Mouse (Mus musculus) urinary bladder, postnatal 10 days (tissue): ENCODE results near the gene 9130023H24Rik.

Experiments used
- DNase-seq: peaks from one replicate; pipeline ENCODE4 v3.0.0; 2022; ENCODE audit warnings: low spot score

Gene 9130023H24Rik

GRCm38 (mm10) chr7:128246496-128247391 is 8.9 kb upstream of the 9130023H24Rik start, which contains the start of gene Tgfb1i1:
Gene Tgfb1i1, plus strand, starts transcription at chr7:128246812.
- no peak for DNase-seq

- no peak for DNase-seq
Observed at GRCm38 (mm10) chr7:128245547-128245946, 7.7 kb upstream of the 9130023H24Rik start.

- no peak for DNase-seq
Observed at GRCm38 (mm10) chr7:128244410-128245025, 6.7 kb upstream of the 9130023H24Rik start.

GRCm38 (mm10) chr7:128243921-128244320 is 6.1 kb upstream of the 9130023H24Rik start:
- no peak for DNase-seq

GRCm38 (mm10) chr7:128242331-128242730 is 4.5 kb upstream of the 9130023H24Rik start:
- no peak for DNase-seq

- DNase-seq: no peak
Observed at GRCm38 (mm10) chr7:128240131-128240784, 2.4 kb upstream of the 9130023H24Rik start.

GRCm38 (mm10) chr7:128238991-128239390 is 1.2 kb upstream of the 9130023H24Rik start:
- no peak for DNase-seq

- no peak for DNase-seq
Observed at GRCm38 (mm10) chr7:128237593-128237926, 271 bp downstream of the 9130023H24Rik start.

GRCm38 (mm10) chr7:128236856-128237592 is 807 bp downstream of the 9130023H24Rik start, which contains the start of gene Armc5:
Gene Armc5, plus strand, starts transcription at chr7:128237342.
- peak; percentile 68 for DNase-seq

GRCm38 (mm10) chr7:128236426-128236825 is 1.4 kb downstream of the 9130023H24Rik start:
- DNase-seq: no peak

- no peak for DNase-seq
Observed at GRCm38 (mm10) chr7:128235481-128235880, 2.4 kb downstream of the 9130023H24Rik start.

- DNase-seq: no peak
Observed at GRCm38 (mm10) chr7:128234796-128235195, 3.0 kb downstream of the 9130023H24Rik start.

- no peak for DNase-seq
Observed at GRCm38 (mm10) chr7:128231741-128232140, 6.1 kb downstream of the 9130023H24Rik start.

GRCm38 (mm10) chr7:128220936-128221335 is 16.9 kb downstream of the 9130023H24Rik start:
- no peak for DNase-seq

GRCm38 (mm10) chr7:128219952-128220351 is 17.9 kb downstream of the 9130023H24Rik start:
- DNase-seq: no peak

- no peak for DNase-seq
Observed at GRCm38 (mm10) chr7:128209826-128210225, 28.0 kb downstream of the 9130023H24Rik start.

- DNase-seq: no peak
Observed at GRCm38 (mm10) chr7:128208187-128208586, 29.6 kb downstream of the 9130023H24Rik start.

GRCm38 (mm10) chr7:128206152-128206551 is 31.7 kb downstream of the 9130023H24Rik start, which contains the start of gene Cox6a2:
Gene Cox6a2, minus strand, starts transcription at chr7:128206387.
- no peak for DNase-seq

GRCm38 (mm10) chr7:128205695-128206094 is 32.1 kb downstream of the 9130023H24Rik start:
- no peak for DNase-seq

GRCm38 (mm10) chr7:128204179-128204578 is 33.7 kb downstream of the 9130023H24Rik start:
- no peak for DNase-seq

- DNase-seq: no peak
Observed at GRCm38 (mm10) chr7:128203071-128203470, 34.8 kb downstream of the 9130023H24Rik start.

GRCm38 (mm10) chr7:128201607-128202006 is 36.2 kb downstream of the 9130023H24Rik start:
- no peak for DNase-seq
